Mouse (Mus musculus) retina, embryonic 14.5 days (tissue): ENCODE data around the gene Rhbdd1.
A peak's percentile ranks its signal among the peaks of the same experiment; 100 is the strongest.

Experiments
- DNase-seq: peaks from one replicate; pipeline ENCODE4 v3.0.0-alpha.2; 2015; ENCODE audit warnings: low spot score

The Rhbdd1 gene

DNA sequence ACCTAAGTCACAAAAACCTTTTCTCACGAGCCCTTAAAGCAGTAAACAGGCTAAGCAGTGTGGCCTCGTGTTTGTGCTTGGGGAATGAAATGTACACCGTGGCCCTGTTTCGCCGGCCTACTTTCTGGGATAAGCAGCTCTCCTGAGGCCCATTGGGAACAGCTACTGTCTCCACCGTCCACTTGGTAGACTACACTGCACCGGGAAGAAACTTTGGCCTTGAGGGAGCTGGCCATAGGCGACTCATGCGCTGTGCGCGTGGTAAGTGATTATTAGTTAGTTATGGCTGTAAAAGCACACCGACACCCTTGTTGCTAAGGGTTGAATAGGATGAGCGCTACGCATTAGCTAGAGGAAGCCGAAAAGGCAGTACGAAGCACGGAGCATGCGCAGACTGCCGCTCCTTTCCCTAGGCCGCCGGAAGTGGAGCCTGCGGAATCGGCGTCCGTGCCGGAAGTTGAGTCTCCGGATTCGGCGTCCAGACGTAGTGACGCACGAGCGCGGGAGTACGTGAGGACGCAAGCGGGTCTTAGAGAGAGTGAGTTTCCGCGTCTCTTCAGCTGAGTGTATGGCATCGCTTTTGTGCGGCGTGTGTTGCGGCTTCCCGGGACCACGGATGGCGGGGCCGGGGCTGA lies at the start of gene Rhbdd1:
Gene Rhbdd1 (plus strand): TSS at position 342 of the 635 bp plus-strand sequence.
- peak; percentile 99 for DNase-seq

DNA sequence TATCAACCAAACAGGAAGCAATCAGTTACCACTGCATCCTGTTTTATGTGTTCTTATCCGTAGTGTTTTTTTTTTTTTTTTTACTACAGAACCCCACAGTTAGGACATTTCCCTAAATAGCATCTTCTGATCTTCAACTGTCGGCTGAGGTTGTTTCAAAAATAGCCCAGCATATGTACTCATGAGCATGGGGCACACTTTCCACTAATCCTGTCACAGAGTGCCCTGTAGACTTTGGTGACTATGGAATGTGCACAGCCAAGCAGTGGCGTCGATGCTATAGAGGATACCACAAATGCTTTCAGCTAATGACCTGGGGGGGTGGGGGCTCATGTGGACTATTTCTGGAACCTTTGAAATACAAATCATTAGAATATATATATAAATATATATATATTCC lies 48.7 kb upstream of the Rhbdd1 start:
- no peak for DNase-seq

DNA sequence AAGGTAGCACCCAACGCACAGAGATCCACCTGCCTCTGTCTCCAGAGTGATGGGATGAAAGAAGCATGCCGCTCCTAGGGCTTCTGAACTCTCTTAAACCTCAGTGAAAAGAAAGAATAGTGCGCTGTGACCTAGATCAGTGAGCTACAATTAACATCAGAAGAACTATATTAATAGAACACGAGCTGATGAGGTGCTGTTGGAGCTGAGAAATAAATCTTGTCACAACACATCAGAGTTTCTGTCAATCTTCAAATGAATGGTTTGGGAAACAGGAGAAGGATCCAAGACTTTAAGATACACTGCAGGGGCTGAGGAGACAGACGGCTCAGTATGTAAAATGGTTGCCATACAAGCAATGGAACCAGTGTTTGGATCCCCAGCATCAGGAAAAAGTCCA lies 44.0 kb upstream of the Rhbdd1 start:
- peak; percentile 63 for DNase-seq

- DNase-seq, result no peak
Observed at GRCm38 (mm10) chr1:82273529-82273928, 42.7 kb upstream of the Rhbdd1 start.

DNA sequence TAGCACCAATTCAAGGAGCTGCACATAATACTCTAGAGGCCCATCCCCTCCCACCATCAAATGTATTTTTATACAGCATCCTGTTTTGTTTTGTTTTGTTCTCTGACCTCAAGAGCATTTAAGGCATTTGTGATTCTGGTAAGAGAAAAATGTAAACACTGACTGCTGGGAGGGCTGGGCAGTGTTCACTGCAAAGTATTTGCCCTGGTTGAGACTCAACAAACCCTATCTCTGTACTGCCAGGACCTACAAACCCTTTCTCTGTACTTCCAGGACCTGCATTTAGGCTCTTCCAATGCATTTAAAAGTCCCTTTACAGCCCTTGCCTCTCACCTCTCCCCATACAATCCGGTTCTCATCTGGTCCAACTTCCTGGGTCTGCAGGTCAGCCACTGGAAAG lies 41.9 kb upstream of the Rhbdd1 start:
- no peak for DNase-seq

DNA sequence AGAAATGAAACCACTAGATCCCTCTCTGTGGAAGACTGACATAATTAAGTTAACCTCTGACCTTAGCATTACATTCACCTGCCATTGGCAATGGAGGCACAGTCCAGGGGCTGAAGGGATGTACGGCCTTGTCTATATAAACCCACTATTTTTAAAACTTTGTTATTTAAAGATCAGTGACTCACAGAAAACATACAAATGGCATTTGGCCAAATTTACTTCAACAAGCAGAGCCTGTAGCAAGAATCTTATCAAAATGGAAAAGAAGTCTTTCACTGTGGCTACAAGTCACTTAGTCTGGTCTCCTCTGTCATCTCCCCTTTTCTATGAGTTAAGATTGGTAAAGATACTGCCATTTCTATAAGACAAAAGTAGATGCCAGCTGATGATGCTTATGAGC lies 36.5 kb upstream of the Rhbdd1 start:
- no peak for DNase-seq

GRCm38 (mm10) chr1:82281823-82282222 lies 34.4 kb upstream of the Rhbdd1 start:
- no peak for DNase-seq

DNA sequence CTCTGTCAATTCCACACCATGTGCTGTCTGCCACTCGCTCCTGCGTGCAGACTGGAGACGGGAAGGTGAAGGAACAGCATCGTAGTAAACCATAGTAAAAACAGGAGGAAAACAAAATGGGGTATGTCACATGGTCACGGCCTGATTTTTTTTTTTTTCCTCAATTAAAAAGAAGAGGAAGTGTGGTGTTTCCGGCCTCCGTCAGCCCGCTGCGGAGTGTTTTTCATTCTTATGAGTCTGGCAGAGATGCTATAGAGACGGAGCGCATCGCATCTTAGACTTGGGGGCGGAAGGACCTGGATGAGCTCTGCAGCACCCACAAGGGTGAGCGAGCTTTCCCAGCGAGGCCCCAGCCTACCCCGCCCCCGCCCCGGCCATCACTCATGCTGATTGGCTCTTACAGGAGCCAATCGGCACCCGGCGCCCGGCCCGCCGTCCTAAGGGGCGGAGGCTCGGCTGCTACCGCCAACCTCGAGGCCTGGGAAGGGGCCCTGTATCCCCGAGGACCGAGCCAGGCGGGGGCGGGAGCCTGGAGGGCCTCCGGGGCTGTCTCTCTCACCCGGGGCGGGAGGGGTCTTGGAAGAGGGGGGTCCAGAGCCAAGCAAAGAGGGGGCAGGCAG lies 33.1 kb upstream of the Rhbdd1 start:
- DNase-seq, result peak; percentile 95

DNA sequence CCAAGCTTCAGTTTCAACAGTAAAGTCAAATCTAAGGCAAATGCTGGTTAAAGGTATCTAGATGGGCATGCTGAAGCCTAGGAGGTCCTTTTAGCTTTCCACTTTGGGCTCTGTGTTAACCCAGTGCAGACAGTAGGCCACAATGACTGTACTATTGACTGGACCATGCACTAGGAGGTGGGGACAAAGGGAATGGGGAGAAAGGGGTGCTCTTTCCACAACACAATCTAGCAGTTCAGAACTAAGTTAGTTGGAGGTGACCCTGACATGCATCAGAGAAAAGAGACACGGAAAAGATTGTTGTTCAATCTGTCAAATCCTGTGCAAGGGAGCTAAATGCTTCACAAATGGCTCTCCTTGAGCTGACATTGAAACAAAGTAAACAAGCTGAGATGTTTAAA lies 32.4 kb upstream of the Rhbdd1 start:
- DNase-seq, result peak; percentile 46

DNA sequence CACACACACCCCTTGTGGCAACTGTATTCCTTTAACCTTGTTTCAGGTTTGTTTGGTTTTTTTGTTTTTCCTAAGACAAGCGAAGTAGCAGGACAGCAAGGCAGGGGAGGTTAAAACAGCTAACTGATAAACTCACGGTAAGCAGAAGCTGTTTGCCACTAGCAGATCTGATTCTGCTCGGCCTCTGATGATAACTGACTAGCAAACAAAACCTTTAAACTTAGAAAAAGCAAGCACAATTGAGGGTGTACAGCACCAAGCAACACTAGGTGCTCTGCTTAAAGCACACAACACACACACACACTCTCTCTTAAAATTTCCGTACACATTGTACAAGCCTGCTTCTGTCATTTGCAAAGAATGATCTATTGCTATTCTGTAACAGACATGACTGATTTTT lies 31.8 kb upstream of the Rhbdd1 start:
- no peak for DNase-seq

GRCm38 (mm10) chr1:82285461-82286189 lies 30.6 kb upstream of the Rhbdd1 start:
- no peak for DNase-seq

DNA sequence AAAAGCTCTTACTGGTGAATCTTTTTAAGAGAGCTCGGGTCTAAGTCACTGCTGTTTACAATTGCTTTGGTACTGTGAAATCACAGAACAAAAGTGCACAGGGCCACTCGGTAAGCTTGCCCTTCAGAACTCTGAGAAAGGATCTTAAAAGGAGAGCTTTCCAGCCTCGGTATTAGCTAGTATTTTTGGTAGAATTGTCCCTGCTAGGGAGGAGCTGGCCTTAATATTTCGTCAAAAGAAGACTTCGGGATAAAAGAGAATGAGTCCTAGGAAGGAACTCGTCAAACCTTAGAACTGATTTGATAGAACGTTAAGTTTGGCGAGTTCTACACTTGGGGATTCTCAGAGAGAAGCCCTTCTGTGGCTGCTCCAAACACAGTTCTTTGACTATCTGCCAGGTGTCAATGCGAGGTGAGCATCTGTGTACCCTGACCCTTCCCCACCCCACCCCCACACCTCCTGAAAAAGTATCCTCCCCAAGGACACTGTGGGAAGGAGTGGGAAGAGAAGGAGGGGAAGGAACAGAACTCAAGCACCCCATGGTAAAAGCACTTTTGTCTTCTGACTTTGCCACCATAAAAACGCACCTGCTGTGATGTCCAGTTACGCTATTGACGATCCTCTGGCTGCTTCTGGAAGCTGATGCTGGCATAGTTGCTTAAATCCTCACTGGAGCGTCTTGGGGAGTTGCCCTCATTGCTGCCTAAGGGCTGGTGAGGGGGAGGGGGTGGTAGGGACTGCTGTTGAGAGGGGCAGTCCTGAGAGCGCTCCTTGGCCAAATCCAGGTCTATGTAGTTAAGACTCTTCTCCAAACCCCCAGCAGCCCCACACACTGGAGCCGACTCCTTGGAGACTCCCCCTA lies 29.8 kb upstream of the Rhbdd1 start:
- peak; percentile 32 for DNase-seq

DNA sequence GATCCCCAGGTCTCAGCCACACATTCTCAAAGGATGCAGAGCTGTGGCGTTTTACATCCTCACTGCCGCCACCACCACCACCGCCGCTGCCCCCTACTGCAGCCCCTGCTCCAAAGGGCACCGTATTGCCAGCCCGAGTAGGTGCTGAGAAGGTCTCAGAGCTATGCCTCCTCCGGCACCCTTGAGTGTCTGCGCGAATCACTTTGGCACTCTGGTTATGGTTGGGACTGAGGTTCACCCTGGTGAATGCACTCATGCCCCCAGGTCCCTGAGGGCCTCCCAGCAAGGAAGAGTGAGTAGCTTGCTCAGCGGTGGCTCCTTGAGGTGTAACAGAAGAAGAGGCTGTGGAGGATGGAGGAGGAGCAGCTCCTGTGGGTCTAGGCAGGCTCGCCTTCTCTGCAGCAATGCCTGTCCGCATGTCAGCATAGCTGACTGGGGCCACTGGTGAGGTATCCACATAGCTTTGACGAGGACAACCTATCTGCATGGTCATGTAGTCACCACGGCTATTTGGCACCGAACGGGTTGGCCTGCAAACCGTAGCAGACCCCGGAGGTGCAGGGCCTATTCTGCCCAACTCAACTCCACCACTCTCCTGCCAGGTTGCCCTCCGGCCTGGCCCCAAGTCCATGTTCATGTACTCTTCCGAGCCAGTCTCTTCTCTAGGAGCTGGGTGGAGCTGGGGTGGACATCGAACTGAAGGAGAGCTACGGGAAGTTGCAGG lies 29.0 kb upstream of the Rhbdd1 start:
- DNase-seq, result no peak

DNA sequence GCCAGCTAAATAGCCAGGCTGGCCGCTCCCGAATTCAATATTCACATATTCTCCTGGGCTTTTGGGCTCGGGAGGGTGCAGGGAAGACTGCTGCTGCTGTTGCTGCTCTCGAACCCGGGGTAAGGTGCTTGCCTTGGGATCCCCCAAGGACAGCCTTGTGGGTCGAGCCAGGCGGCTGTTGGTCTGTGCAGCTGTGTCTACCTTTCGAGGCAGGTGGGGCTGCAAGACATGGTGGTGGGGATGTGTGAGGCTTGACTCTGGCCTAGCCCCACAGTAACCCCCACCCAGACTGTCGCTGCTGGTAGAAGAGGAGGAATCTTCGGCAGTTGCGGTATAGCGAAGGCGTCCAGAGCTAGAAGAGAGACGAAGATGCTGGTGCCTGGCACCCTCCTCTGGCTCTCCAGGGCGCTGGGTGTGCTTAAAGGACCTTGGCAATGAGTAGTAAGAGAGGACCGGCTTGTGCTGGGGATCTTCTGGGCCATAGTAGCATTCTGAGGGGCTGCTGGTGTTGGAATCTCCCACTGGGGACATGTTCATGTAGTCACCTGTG lies 28.4 kb upstream of the Rhbdd1 start:
- DNase-seq, result no peak

DNA sequence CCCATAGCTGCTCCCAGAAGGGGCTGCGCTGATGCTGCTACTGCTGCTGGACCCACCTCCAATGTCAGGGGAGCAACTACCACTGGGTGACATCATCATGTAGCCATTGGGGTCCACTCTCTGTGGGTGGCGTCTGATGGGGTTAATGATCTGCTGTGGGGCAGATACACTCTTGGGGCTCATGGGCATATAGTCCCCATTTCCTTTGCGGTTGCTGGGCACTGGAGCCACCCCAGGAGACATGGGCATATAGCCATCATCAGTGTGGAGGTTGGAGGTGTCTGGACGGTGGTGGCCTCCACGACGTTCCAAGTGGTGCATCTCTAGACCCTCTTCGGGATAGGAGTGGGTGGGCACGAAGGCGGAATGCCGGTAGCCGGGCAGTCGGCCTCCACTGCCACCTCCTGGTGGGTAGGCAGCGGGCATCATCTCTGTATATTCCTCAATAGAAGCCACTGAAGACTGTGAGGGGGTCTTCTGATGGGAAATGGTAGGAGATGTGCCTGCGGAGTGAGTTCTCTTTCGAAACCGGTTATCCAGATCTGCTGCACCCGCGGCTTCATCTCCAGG lies 27.7 kb upstream of the Rhbdd1 start:
- DNase-seq, result no peak

DNA sequence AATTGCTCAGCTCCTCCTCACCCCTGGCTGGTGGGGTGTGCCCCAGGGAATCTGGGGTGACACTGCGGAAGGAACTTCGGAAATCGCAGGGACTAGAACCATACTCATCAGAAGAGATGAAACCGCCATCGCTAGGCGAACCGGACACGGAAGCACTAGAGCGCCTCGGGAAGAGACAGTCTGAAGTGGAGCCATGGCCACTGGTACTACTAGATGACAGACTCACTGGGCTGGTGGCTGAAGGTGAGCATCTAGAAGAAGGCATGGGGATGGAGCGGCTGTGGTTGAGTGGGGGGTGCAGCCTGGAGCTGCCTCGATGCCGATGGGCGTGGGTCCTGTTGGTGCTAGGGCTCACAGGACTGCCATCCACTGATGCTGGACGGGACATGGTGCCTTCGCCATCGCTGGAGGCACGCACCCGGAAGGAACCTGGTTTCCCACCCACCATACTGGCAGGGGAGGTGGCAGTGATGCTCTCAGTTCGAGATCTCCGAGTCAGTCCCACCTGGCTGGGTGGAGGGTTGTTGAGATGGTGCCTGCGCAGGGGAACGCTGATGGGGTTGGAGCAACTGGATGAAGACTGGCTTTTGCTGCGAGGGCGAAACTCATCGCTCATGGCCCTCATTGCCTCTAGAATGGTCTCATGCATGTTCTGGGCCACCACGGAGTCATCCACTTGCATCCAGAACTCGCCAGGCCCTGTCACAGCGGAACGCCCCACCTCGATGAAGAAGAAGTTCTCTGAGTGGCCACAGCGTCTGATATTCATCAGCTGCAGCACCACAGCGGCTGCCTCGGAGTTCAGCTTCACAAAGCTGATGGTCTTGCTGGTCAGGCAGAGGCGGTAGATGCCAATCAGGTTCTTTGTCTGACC lies 26.9 kb upstream of the Rhbdd1 start:
- DNase-seq, result no peak

- peak; percentile 69 for DNase-seq
Observed at GRCm38 (mm10) chr1:82289990-82290681, 26.1 kb upstream of the Rhbdd1 start.

GRCm38 (mm10) chr1:82290723-82291150 lies 25.5 kb upstream of the Rhbdd1 start:
- peak; percentile 81 for DNase-seq

DNA sequence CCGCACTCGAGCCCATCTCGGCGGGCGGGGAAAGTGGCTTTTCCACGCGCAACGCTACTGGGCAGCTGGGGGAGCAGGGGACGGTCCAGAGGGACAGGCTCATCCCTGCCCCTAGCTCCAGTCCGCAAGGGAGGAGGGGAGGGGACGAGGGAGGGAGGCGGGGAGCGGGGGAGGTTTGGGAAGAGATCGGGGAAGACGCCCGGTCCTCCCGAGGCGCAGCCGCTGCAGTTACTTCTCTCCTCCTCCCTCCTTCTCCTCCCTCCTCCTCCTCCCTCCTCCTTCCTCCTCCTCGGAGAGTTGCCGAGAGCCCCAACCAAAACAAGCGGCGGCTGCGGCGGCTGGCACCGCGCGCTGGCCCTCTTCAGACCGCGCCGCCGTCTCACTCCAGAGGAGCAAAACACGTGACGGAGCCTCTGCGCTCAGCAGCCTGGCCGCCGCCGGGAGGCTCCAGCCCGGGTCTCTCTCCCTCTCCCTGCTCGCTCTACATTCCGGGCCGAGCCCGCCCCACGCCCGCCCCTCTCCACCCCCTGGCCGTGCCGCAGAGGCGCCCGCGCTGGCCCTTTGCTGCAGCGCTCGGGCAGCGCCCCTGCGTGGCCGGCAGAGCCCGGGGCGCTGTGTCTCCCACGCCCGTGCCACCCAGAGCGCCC lies 25.0 kb upstream of the Rhbdd1 start, which contains the start of gene Irs1:
Gene Irs1 (minus strand): TSS at position 266 of the 647 bp plus-strand sequence.
- peak; percentile 88 for DNase-seq
